Mouse (Mus musculus) adrenal gland, adult 18-20 months (tissue): ENCODE measurements around the gene Tmem210. TPM values are rescaled to one million over a fixed set of nuclear protein-coding genes. Genes with fewer than 3 reads are reported as not detected.
"Not testable (repeated sequence)": the region's sequence is repeated elsewhere in the genome, so short reads cannot be mapped to it uniquely, and the experiment has no call there.

Source experiments
- DNase-seq, 2 experiments: peaks; one replicate each; pipeline ENCODE4 v3.0.0; 2021 to 2022; ENCODE audit warnings: low spot score in 2 of 2
- long read RNA-seq, 2 experiments: library from polyadenylated mRNA; stranded (forward); transcript quantifications; one replicate each; pipeline ENCODE4 v2.0.0; 2021
- total RNA-seq, 2 experiments: library from RNA; stranded (reverse); gene quantifications; 1 replicate in 1 of 2; 2 replicates in 1 of 2; pipeline ENCODE4 v1.2.3; 2021

Gene Tmem210
- not detected for total RNA-seq
- long read RNA-seq, experiment 1: 0 reads
- long read RNA-seq, experiment 2: 0 reads

GRCm38 (mm10) chr2:25287927-25288649 is at the start of gene Tmem210:
Gene Tmem210 (plus strand): TSS chr2:25288145.
- DNase-seq: no peak

GRCm38 (mm10) chr2:25239766-25240165 is 48.2 kb upstream of the Tmem210 start:
- no peak for DNase-seq

- DNase-seq: no peak
Measured at GRCm38 (mm10) chr2:25240310-25240709, 47.6 kb upstream of the Tmem210 start.

GRCm38 (mm10) chr2:25240723-25241437 is 47.1 kb upstream of the Tmem210 start:
- DNase-seq: peak; percentile 61 to 62

GRCm38 (mm10) chr2:25241438-25241775 is 46.5 kb upstream of the Tmem210 start:
- DNase-seq: no peak

GRCm38 (mm10) chr2:25242101-25242506 is 45.8 kb upstream of the Tmem210 start, which contains the start of the genes Rnf208 and Cysrt1:
Gene Rnf208 (plus strand): TSS chr2:25242255.
Gene Cysrt1 (minus strand): TSS chr2:25242452.
- DNase-seq: no peak

- DNase-seq: no peak
Measured at GRCm38 (mm10) chr2:25243342-25243741, 44.6 kb upstream of the Tmem210 start.

- DNase-seq: no peak
Measured at GRCm38 (mm10) chr2:25244144-25244543, 43.8 kb upstream of the Tmem210 start.

GRCm38 (mm10) chr2:25246183-25247072 is 41.5 kb upstream of the Tmem210 start, which contains the start of gene AL732309.1:
Gene AL732309.1 (minus strand): TSS chr2:25246863.
- DNase-seq: no peak

- DNase-seq: no peak
Measured at GRCm38 (mm10) chr2:25252331-25252730, 35.6 kb upstream of the Tmem210 start.

GRCm38 (mm10) chr2:25255284-25255779 is 32.6 kb upstream of the Tmem210 start, which contains the start of gene Tmem203:
Gene Tmem203 (plus strand): TSS chr2:25255439.
- peak; percentile 89 to 90 for DNase-seq

GRCm38 (mm10) chr2:25256443-25257109 is 31.4 kb upstream of the Tmem210 start:
- not testable (repeated sequence) for DNase-seq

- DNase-seq: not testable (repeated sequence)
Measured at GRCm38 (mm10) chr2:25257250-25257649, 30.7 kb upstream of the Tmem210 start.

- no peak for DNase-seq
Measured at GRCm38 (mm10) chr2:25258887-25259286, 29.1 kb upstream of the Tmem210 start.

GRCm38 (mm10) chr2:25261870-25262269 is 26.1 kb upstream of the Tmem210 start:
- DNase-seq: no peak

- peak; percentile 83 to 88 for DNase-seq
Measured at GRCm38 (mm10) chr2:25262291-25262767, 25.6 kb upstream of the Tmem210 start, which contains the start of gene Tprn. Gene Tprn (plus strand): TSS chr2:25262618.

- peak; percentile 31 to 43 for DNase-seq
Measured at GRCm38 (mm10) chr2:25262795-25263622, 24.9 kb upstream of the Tmem210 start.

GRCm38 (mm10) chr2:25263623-25264285 is 24.2 kb upstream of the Tmem210 start:
- no peak for DNase-seq

GRCm38 (mm10) chr2:25264286-25264660 is 23.7 kb upstream of the Tmem210 start:
- DNase-seq: no peak
